Mouse (Mus musculus) right cerebral cortex, adult 18-20 months (tissue): ENCODE data around the gene Zdhhc19.

Experiments
- DNase-seq: peaks from one replicate; pipeline ENCODE4 v3.0.0; 2022; ENCODE audit warnings: mixed read lengths

The Zdhhc19 gene

GRCm38 (mm10) chr16:32551346-32551747 lies 55.3 kb downstream of the Zdhhc19 start:
- no peak for DNase-seq

- DNase-seq, result no peak
These were observed 59.5 kb downstream of the Zdhhc19 start for GRCm38 (mm10) chr16:32555588-32555987.

GRCm38 (mm10) chr16:32559493-32559892 lies 63.4 kb downstream of the Zdhhc19 start:
- no peak for DNase-seq

- DNase-seq, result no peak
These were observed 67.2 kb downstream of the Zdhhc19 start for GRCm38 (mm10) chr16:32563056-32563793.

- no peak for DNase-seq
These were observed 71.2 kb downstream of the Zdhhc19 start for GRCm38 (mm10) chr16:32567282-32567681.

GRCm38 (mm10) chr16:32568401-32568800 lies 72.3 kb downstream of the Zdhhc19 start:
- no peak for DNase-seq

GRCm38 (mm10) chr16:32570042-32570441 lies 74.0 kb downstream of the Zdhhc19 start:
- DNase-seq, result no peak

- no peak for DNase-seq
These were observed 76.5 kb downstream of the Zdhhc19 start for GRCm38 (mm10) chr16:32572528-32572927.

- DNase-seq, result no peak
These were observed 90.4 kb downstream of the Zdhhc19 start for GRCm38 (mm10) chr16:32586482-32586881.

- DNase-seq, result no peak
These were observed 92.5 kb downstream of the Zdhhc19 start for GRCm38 (mm10) chr16:32588568-32588967.

GRCm38 (mm10) chr16:32591521-32591920 lies 95.5 kb downstream of the Zdhhc19 start:
- DNase-seq, result no peak

GRCm38 (mm10) chr16:32593283-32593805 lies 97.3 kb downstream of the Zdhhc19 start:
- no peak for DNase-seq

GRCm38 (mm10) chr16:32593916-32594315 lies 97.9 kb downstream of the Zdhhc19 start:
- no peak for DNase-seq

- no peak for DNase-seq
These were observed 98.6 kb downstream of the Zdhhc19 start for GRCm38 (mm10) chr16:32594701-32595100.

GRCm38 (mm10) chr16:32595142-32595855 lies 99.2 kb downstream of the Zdhhc19 start:
- DNase-seq, result no peak

GRCm38 (mm10) chr16:32597909-32598381 lies 101.9 kb downstream of the Zdhhc19 start:
- no peak for DNase-seq

- DNase-seq, result no peak
These were observed 103.1 kb downstream of the Zdhhc19 start for GRCm38 (mm10) chr16:32599151-32599550.

GRCm38 (mm10) chr16:32602193-32602685 lies 106.2 kb downstream of the Zdhhc19 start:
- no peak for DNase-seq

- DNase-seq, result no peak
These were observed 111.7 kb downstream of the Zdhhc19 start for GRCm38 (mm10) chr16:32607562-32608343.

- no peak for DNase-seq
These were observed 112.3 kb downstream of the Zdhhc19 start for GRCm38 (mm10) chr16:32608344-32608711.

- DNase-seq, result peak; percentile 97
These were observed 112.8 kb downstream of the Zdhhc19 start, which contains the start of gene Tfrc for GRCm38 (mm10) chr16:32608712-32609400. Gene Tfrc (plus strand): TSS chr16:32608920.

GRCm38 (mm10) chr16:32609401-32609779 lies 113.3 kb downstream of the Zdhhc19 start:
- no peak for DNase-seq
